Mouse (Mus musculus): ENCODE data around the gene Gm10428. TPM values are rescaled to one million over a fixed set of nuclear protein-coding genes. Genes with fewer than 3 reads are reported as not detected.

The Gm10428 gene
- polyA plus RNA-seq, 1 experiment from 2014 or later, result not detected

Other genes with a start within 250 kb of the Gm10428 start
- 73.6 and 86.9 TPM in 2 replicates for gene Cenpv, start 213.8 kb upstream of the Gm10428 start, polyA plus RNA-seq (2016; fragmentation: Nextera tagmentation; extraction: Ambion mirVana)
- gene Ubb, start 201.9 kb upstream of the Gm10428 start, polyA plus RNA-seq (2016; fragmentation: Nextera tagmentation; extraction: Ambion mirVana), result 3,778 and 3,810 TPM in 2 replicates
- gene Trpv2, start 178.6 kb upstream of the Gm10428 start, polyA plus RNA-seq (2016; fragmentation: Nextera tagmentation; extraction: Ambion mirVana), result 10.9 and 12.7 TPM in 2 replicates
- 12.8 and 16.6 TPM in 2 replicates for gene Lrrc75a, start 104.6 kb upstream of the Gm10428 start, polyA plus RNA-seq (2016; fragmentation: Nextera tagmentation; extraction: Ambion mirVana)
- 36.4 and 39.9 TPM in 2 replicates for gene Mmgt2, start 104.4 kb upstream of the Gm10428 start, polyA plus RNA-seq (2016; fragmentation: Nextera tagmentation; extraction: Ambion mirVana)
- gene Zfp287, start 21.2 kb upstream of the Gm10428 start, polyA plus RNA-seq (2016; fragmentation: Nextera tagmentation; extraction: Ambion mirVana), result 20.4 and 21.1 TPM in 2 replicates
- 31.8 and 34.0 TPM in 2 replicates for gene Zfp286, start 36.4 kb downstream of the Gm10428 start, polyA plus RNA-seq (2016; fragmentation: Nextera tagmentation; extraction: Ambion mirVana)
- gene Trim16, start 67.1 kb downstream of the Gm10428 start, polyA plus RNA-seq (2016; fragmentation: Nextera tagmentation; extraction: Ambion mirVana), result 4.5 and 6.1 TPM in 2 replicates
- gene Fbxw10, start 94.0 kb downstream of the Gm10428 start, polyA plus RNA-seq (2016; fragmentation: Nextera tagmentation; extraction: Ambion mirVana), result 0.45 and 0.64 TPM in 2 replicates
- 45.1 and 46.1 TPM in 2 replicates for gene Tvp23b, start 126.4 kb downstream of the Gm10428 start, polyA plus RNA-seq (2016; fragmentation: Nextera tagmentation; extraction: Ambion mirVana)
- not detected in 2 replicates for gene Cdrt4, start 198.1 kb downstream of the Gm10428 start, polyA plus RNA-seq (2016; fragmentation: Nextera tagmentation; extraction: Ambion mirVana)